ENCODE assay signal across 8 mouse cellular contexts in genomic region chr15:9140684-9141171, GRCm38 (mm10). TPM values are rescaled to one million over a fixed set of nuclear protein-coding genes. Genes with fewer than 3 reads are reported as not detected.
DNase-seq lines count a peak whose midpoint lies in the region; ATAC-seq and TF ChIP-seq lines count a peak whose summit lies in the region.

No protein-coding gene starts in this region.

- no peak for TF ChIP-seq RAD21 in MEL (IDR thresholded peaks at IDR 0.05; ENCODE audit: low read depth, low read length)

- peaks cover 0 to 26% of the 10 kb centered on the region in 2 experiments for H3K36me3 ChIP-seq in MEL (ENCODE audit: control insufficient read depth in 1 of 2, insufficient read depth in 2 of 2, low read length in 2 of 2)
- H3K36me3 ChIP-seq in embryonic facial prominence, embryonic 13.5 days: peaks cover 31% of the 10 kb centered on the region
- peaks cover 29% of the 10 kb centered on the region for H3K36me3 ChIP-seq in liver, embryonic 15.5 days (replicated peaks)
- H3K36me3 ChIP-seq in neural tube, embryonic 14.5 days (ENCODE audit: control insufficient read depth, insufficient read depth, low read length): 0 out of 2 replicates have a peak, but pooled peaks cover 5% of the 10 kb centered on the region

- TF ChIP-seq EP300 in MEL (IDR thresholded peaks at IDR 0.05; ENCODE audit: low read depth in 1 of 2, low read length in 2 of 2): 0 out of 4 replicates have a peak, but pooled peaks of 1 of the 2 experiments have one; percentile 8

- H3K27me3 ChIP-seq in MEL (ENCODE audit: control insufficient read depth in 1 of 2, insufficient read depth in 2 of 2, low read length in 2 of 2): no peaks in the 10 kb centered on the region
- H3K27me3 ChIP-seq in embryonic facial prominence, embryonic 13.5 days: no peaks in the 10 kb centered on the region
- no peaks in the 10 kb centered on the region for H3K27me3 ChIP-seq in liver, embryonic 15.5 days
- no peaks in the 10 kb centered on the region for H3K27me3 ChIP-seq in neural tube, embryonic 14.5 days (ENCODE audit: control insufficient read depth, insufficient read depth, low read length)

- peaks cover 41% of the 10 kb centered on the region for H3K79me2 ChIP-seq in MEL (ENCODE audit: control insufficient read depth, insufficient read depth, low read length, poor library complexity)

- peak; percentile 86 for ATAC-seq in embryonic facial prominence, embryonic 13.5 days (ENCODE audit: insufficient number of reproducible peaks, insufficient read depth, low FRiP score, low TSS enrichment, low read depth)
- ATAC-seq in inflammation-experienced regulatory T-cells, adult 6 months: peak; percentile 39
- peak; percentile 76 for ATAC-seq in liver, embryonic 15.5 days (ENCODE audit: insufficient read depth)
- ATAC-seq in neural tube, embryonic 14.5 days (ENCODE audit: low read depth): peak; percentile 91

- H3K4me2 ChIP-seq in embryonic facial prominence, embryonic 13.5 days: peak overlapping the region; percentile 80
- H3K4me2 ChIP-seq in liver, embryonic 15.5 days: peak overlapping the region; percentile 92
- H3K4me2 ChIP-seq in neural tube, embryonic 14.5 days (ENCODE audit: low read depth, low read length): peak overlapping the region; percentile 86

- TF ChIP-seq POLR2A in MEL (IDR thresholded peaks at IDR 0.05; ENCODE audit: control insufficient read depth in 1 of 2, insufficient read depth in 1 of 2, low read depth in 1 of 2, low read length in 2 of 2, poor library complexity in 1 of 2): 0 out of 4 replicates have a peak, but pooled peaks of 1 of the 2 experiments have one; percentile 7

- DNase-seq in kidney, adult 11 months: peak; percentile 61
- no peak for DNase-seq in kidney, postnatal 10 days
- DNase-seq in MEL (ENCODE audit: low read depth, low spot score): peak; percentile 87
- DNase-seq in yolk sac, embryonic 10.5 days (ENCODE audit: low spot score): no peak

- peak overlapping the region; percentile 81 for H3K9ac ChIP-seq in MEL (ENCODE audit: control insufficient read depth, low read depth, low read length, poor library complexity, severe bottlenecking)
- peak overlapping the region; percentile 80 for H3K9ac ChIP-seq in embryonic facial prominence, embryonic 13.5 days
- peak overlapping the region; percentile 90 for H3K9ac ChIP-seq in liver, embryonic 15.5 days
- peak overlapping the region; percentile 83 for H3K9ac ChIP-seq in neural tube, embryonic 14.5 days (replicated peaks; ENCODE audit: low read depth, low read length)

- under 1% methylated on average over 37 of the region's 37 CpGs for WGBS in embryonic facial prominence, embryonic 13.5 days
- WGBS in liver, embryonic 15.5 days (ENCODE audit: insufficient replicate concordance): 0% methylated on average over 37 of the region's 37 CpGs
- under 1% methylated on average over 34 of the region's 37 CpGs for WGBS in neural tube, embryonic 14.5 days

- peaks cover 7 to 21% of the 10 kb centered on the region in 2 experiments for H3K4me1 ChIP-seq in MEL (ENCODE audit: control insufficient read depth in 1 of 2, insufficient read depth in 2 of 2, low read length in 2 of 2)
- peaks cover 12% of the 10 kb centered on the region for H3K4me1 ChIP-seq in embryonic facial prominence, embryonic 13.5 days
- H3K4me1 ChIP-seq in liver, embryonic 15.5 days (replicated peaks): peaks cover 35% of the 10 kb centered on the region
- H3K4me1 ChIP-seq in neural tube, embryonic 14.5 days (ENCODE audit: control insufficient read depth, insufficient read depth, low read length): peaks cover 11% of the 10 kb centered on the region

- no peaks in the 10 kb centered on the region for H3K9me3 ChIP-seq in MEL (replicated peaks; ENCODE audit: insufficient read depth, low read length)
- H3K9me3 ChIP-seq in embryonic facial prominence, embryonic 13.5 days: no peaks in the 10 kb centered on the region
- H3K9me3 ChIP-seq in liver, embryonic 15.5 days (replicated peaks): no peaks in the 10 kb centered on the region
- H3K9me3 ChIP-seq in neural tube, embryonic 14.5 days (ENCODE audit: control insufficient read depth, low read length): no peaks in the 10 kb centered on the region

- H3K4me3 ChIP-seq in MEL (ENCODE audit: control insufficient read depth in 1 of 2, insufficient read depth in 1 of 2, low read depth in 2 of 2, low read length in 2 of 2): peak overlapping the region; percentile 70 to 84
- H3K4me3 ChIP-seq in embryonic facial prominence, embryonic 13.5 days: peak overlapping the region; percentile 93
- peak overlapping the region; percentile 96 for H3K4me3 ChIP-seq in liver, embryonic 15.5 days (replicated peaks)
- peak overlapping the region; percentile 92 for H3K4me3 ChIP-seq in neural tube, embryonic 14.5 days (ENCODE audit: low read depth, low read length)

- TF ChIP-seq CTCF in MEL (IDR thresholded peaks at IDR 0.05 in 2 of 3, conservative IDR thresholded peaks at IDR 0.05 in 1 of 3; ENCODE audit: control insufficient read depth in 1 of 3, insufficient read depth in 1 of 3, low read depth in 2 of 3, low read length in 3 of 3, poor library complexity in 1 of 3, severe bottlenecking in 1 of 3): no peak

- H3K27ac ChIP-seq in MEL (ENCODE audit: control insufficient read depth, low read depth, low read length): peak overlapping the region; percentile 18
- peak overlapping the region; percentile 75 for H3K27ac ChIP-seq in embryonic facial prominence, embryonic 13.5 days
- peak overlapping the region; percentile 82 for H3K27ac ChIP-seq in liver, embryonic 15.5 days (replicated peaks)
- peak overlapping the region; percentile 84 for H3K27ac ChIP-seq in neural tube, embryonic 14.5 days (ENCODE audit: low read depth, low read length)

TF ChIP-seq in MEL, 35 proteins besides CTCF, POLR2A, EP300 and RAD21 (continues in another document):
- no peak for TF ChIP-seq GATA1 (IDR thresholded peaks at IDR 0.05; ENCODE audit: low read depth, low read length)
- no peak for TF ChIP-seq USF2 (IDR thresholded peaks at IDR 0.05; ENCODE audit: borderline replicate concordance in 1 of 2, insufficient read depth in 1 of 2, low read depth in 1 of 2, low read length in 2 of 2)
- no peak for TF ChIP-seq MAFK (IDR thresholded peaks at IDR 0.05; ENCODE audit: borderline replicate concordance, low read depth, low read length)
- 0 out of 2 replicates have a peak, but pooled peaks have one; percentile 14 for TF ChIP-seq MYC (IDR thresholded peaks at IDR 0.05; ENCODE audit: low read depth, low read length)
- TF ChIP-seq CHD1 (IDR thresholded peaks at IDR 0.05; ENCODE audit: low read depth, low read length): no peak
- no peak for TF ChIP-seq ZKSCAN1 (IDR thresholded peaks at IDR 0.05; ENCODE audit: low read depth, low read length)
- no peak for TF ChIP-seq TAL1 (IDR thresholded peaks at IDR 0.05; ENCODE audit: low read length)
- TF ChIP-seq ELF1 (IDR thresholded peaks at IDR 0.05; ENCODE audit: low read depth, low read length): no peak
- no peak for TF ChIP-seq BHLHE40 (IDR thresholded peaks at IDR 0.05; ENCODE audit: borderline replicate concordance, low read depth, low read length)
- no peak for TF ChIP-seq TBP (IDR thresholded peaks at IDR 0.05; ENCODE audit: low read depth, low read length)
- TF ChIP-seq MXI1 (IDR thresholded peaks at IDR 0.05; ENCODE audit: low read depth, low read length): peak; percentile 58
- no peak for TF ChIP-seq MYB (IDR thresholded peaks at IDR 0.05; ENCODE audit: low read depth, low read length)
- no peak for TF ChIP-seq SMC3 (IDR thresholded peaks at IDR 0.05; ENCODE audit: low read depth, low read length)
- TF ChIP-seq NELFE (IDR thresholded peaks at IDR 0.05; ENCODE audit: low read depth, low read length): no peak
- TF ChIP-seq SIN3A (IDR thresholded peaks at IDR 0.05; ENCODE audit: low read length): no peak
- TF ChIP-seq POLR2AphosphoS2 (IDR thresholded peaks at IDR 0.05; ENCODE audit: low read length): no peak
- peak; percentile 55 for TF ChIP-seq MAX (IDR thresholded peaks at IDR 0.05; ENCODE audit: low read length)
- TF ChIP-seq MEF2A (IDR thresholded peaks at IDR 0.05; ENCODE audit: extremely low read depth, insufficient replicate concordance, low read depth, low read length, poor library complexity, severe bottlenecking): no peak
- no peak for TF ChIP-seq ZMIZ1 (IDR thresholded peaks at IDR 0.05; ENCODE audit: low read depth, low read length)
- TF ChIP-seq MAZ (IDR thresholded peaks at IDR 0.05; ENCODE audit: low read depth, low read length): peak; percentile 33; the same call in 1 of the 2 replicates
- no peak for TF ChIP-seq ZC3H11A (IDR thresholded peaks at IDR 0.05; ENCODE audit: low read depth, low read length)
- TF ChIP-seq RCOR1 (IDR thresholded peaks at IDR 0.05; ENCODE audit: low read depth, low read length): no peak
- TF ChIP-seq POLR2AphosphoS5 (IDR thresholded peaks at IDR 0.05; ENCODE audit: borderline replicate concordance, low read depth, low read length): no peak
- TF ChIP-seq HCFC1 (IDR thresholded peaks at IDR 0.05; ENCODE audit: low read depth, low read length): no peak
- TF ChIP-seq ZNF384 (IDR thresholded peaks at IDR 0.05; ENCODE audit: low read depth, low read length): no peak
- no peak for TF ChIP-seq NRF1 (IDR thresholded peaks at IDR 0.05; ENCODE audit: insufficient read depth, low read depth, low read length, poor library complexity, severe bottlenecking)

RNA-seq across cellular contexts. Expression of gene Lmbrd2, which starts 0.4 kb away (rescaled TPM):
- total RNA-seq in MEL (2012; rRNA removed): 7.9 and 8.9 TPM in 2 replicates
- polyA plus RNA-seq in MEL (2012; ENCODE audit: insufficient read depth in 1 of 2, insufficient read length in 2 of 2, low read depth in 1 of 2, low replicate concordance in 2 of 2, missing spikeins in 1 of 2): 10 to 100 TPM in 1 of 2 experiments, 1 to 10 TPM in 1; 8.2 to 62.9 TPM
- polyA plus RNA-seq in embryonic facial prominence, embryonic 13.5 days (2015; fragmentation: Nextera tagmentation; extraction: Ambion mirVana): 2.9 and 3.7 TPM in 2 replicates
- polyA plus RNA-seq in inflammation-experienced regulatory T-cells, adult 6 months (2017; shearing (Covaris generic)): 1 to 10 TPM; 2.8 to 5.0 (median 3.8) TPM
- polyA plus RNA-seq in liver, embryonic 15.5 days (2015; fragmentation: Nextera tagmentation; extraction: Ambion mirVana): 1.4 and 1.8 TPM in 2 replicates
- 6.8 and 14.8 TPM in 2 replicates for polyA plus RNA-seq in neural tube, embryonic 14.5 days (2014; fragmentation: Nextera tagmentation; extraction: Ambion mirVana)

RNA-seq across cellular contexts. Expression of gene Skp2, which starts 14.5 kb away (rescaled TPM):
- total RNA-seq in MEL (2012; rRNA removed): 40.2 and 46.9 TPM in 2 replicates
- polyA plus RNA-seq in MEL (2012; ENCODE audit: insufficient read depth in 1 of 2, insufficient read length in 2 of 2, low read depth in 1 of 2, low replicate concordance in 2 of 2, missing spikeins in 1 of 2): 10 to 100 TPM in 1 of 2 experiments, not detected in 1; 61.4 TPM
- 90.3 and 96.8 TPM in 2 replicates for polyA plus RNA-seq in embryonic facial prominence, embryonic 13.5 days (2015; fragmentation: Nextera tagmentation; extraction: Ambion mirVana)
- 1 to 10 TPM; 3.9 to 9.8 (median 6.3) TPM for polyA plus RNA-seq in inflammation-experienced regulatory T-cells, adult 6 months (2017; shearing (Covaris generic))
- 19.5 and 20.6 TPM in 2 replicates for polyA plus RNA-seq in liver, embryonic 15.5 days (2015; fragmentation: Nextera tagmentation; extraction: Ambion mirVana)
- polyA plus RNA-seq in neural tube, embryonic 14.5 days (2014; fragmentation: Nextera tagmentation; extraction: Ambion mirVana): 14.2 and 19.8 TPM in 2 replicates

Comparison
In these comparisons a context has a peak if more than half of its experiments do, and no peak if none do; other contexts are left out.
1. DNase-seq: peak in kidney, adult 11 months (single experiment) and MEL (single experiment); none in kidney, postnatal 10 days (single experiment) and yolk sac, embryonic 10.5 days (single experiment).
2. H3K27ac ChIP-seq: peak in every context shown above with its lines; median percentile 84 in neural tube, embryonic 14.5 days; 82 in liver, embryonic 15.5 days; 75 in embryonic facial prominence, embryonic 13.5 days; 18 in MEL.
3. ATAC-seq: peak in every context shown above with its lines; median percentile 91 in neural tube, embryonic 14.5 days; 86 in embryonic facial prominence, embryonic 13.5 days; 76 in liver, embryonic 15.5 days; 39 in inflammation-experienced regulatory T-cells, adult 6 months.
4. Peak in every context shown above with its lines, with median percentiles within 50 percentile points of each other: H3K4me3 ChIP-seq, H3K9ac ChIP-seq and H3K4me2 ChIP-seq.